Mouse (Mus musculus) Muller cell, postnatal 12 days (primary cell): Measurements from ENCODE around the gene Ets2.
"Not testable (repeated sequence)": the region's sequence is repeated elsewhere in the genome, so short reads cannot be mapped to it uniquely, and the experiment has no call there.

ENCODE experiments used
- DNase-seq: peaks from one replicate; pipeline ENCODE4 v3.0.0-alpha.2; 2015; ENCODE audit errors: inconsistent ontology term

Gene Ets2

GRCm38 (mm10) chr16:95729775-95730174 lies 27.9 kb downstream of the Ets2 start:
- no peak for DNase-seq

- no peak for DNase-seq
Measured at GRCm38 (mm10) chr16:95734785-95735184, 32.9 kb downstream of the Ets2 start.

- no peak for DNase-seq
Measured at GRCm38 (mm10) chr16:95736059-95736458, 34.2 kb downstream of the Ets2 start.

DNA sequence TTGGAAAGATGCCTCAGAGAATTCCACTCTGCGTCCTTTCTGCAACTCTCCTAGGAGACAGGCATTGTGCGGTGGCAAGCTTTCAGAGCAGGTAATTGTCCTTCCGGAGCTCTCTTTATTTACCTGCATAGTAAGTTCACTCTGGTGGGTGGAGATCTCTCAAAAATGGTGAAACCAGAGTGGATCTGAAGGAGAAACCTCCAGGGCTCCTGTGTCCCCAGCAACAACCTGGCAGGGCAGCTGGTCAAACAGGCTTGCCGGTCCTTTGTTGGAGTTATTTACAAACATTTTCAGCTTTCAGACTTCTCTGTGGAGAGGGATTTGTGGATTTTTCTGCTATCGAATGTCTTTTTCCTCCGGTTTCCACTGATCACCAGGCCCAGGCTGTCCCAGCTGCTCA lies 34.6 kb downstream of the Ets2 start:
- DNase-seq: no peak

DNA sequence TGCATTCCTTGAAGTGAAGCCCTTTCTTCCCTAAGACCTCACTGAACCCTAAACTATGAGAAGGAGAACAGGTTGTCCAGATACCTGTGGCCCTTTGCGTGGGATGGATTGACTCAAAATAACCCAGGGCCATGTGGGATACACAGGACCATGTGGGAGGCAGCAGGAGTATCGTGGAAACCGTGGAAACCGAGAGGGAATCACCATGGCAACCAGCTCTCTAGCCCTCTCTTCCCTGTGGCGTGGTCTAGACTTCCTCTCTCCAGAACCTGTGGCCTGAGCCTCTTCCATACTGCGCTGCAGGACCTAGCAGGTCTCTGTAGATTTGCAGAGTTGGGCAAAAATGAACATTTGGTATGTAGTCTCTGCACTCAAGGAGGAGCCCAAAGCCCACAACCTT lies 37.6 kb downstream of the Ets2 start:
- no peak for DNase-seq

DNA sequence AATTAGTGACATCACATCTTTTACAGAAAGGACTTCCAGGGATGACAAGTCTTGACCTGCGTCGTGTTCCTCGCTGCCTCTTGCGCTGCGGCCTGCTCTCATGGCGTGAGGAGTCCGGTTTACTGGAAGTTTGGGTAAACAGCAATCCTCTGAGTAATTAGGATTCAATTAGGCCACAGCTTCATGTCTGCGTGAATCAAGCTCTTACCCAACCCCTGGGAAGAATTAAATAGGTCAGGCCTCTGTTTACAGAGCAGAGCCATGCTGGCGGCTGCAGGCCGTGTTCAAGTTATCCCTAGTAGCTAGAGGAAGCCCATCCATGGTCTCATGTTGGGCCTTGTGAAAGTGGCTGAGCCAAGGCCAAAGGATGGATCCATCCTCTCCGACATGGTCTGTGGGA lies 39.5 kb downstream of the Ets2 start:
- DNase-seq: peak; percentile 85

- no peak for DNase-seq
Measured at GRCm38 (mm10) chr16:95741915-95742739, 40.3 kb downstream of the Ets2 start.

DNA sequence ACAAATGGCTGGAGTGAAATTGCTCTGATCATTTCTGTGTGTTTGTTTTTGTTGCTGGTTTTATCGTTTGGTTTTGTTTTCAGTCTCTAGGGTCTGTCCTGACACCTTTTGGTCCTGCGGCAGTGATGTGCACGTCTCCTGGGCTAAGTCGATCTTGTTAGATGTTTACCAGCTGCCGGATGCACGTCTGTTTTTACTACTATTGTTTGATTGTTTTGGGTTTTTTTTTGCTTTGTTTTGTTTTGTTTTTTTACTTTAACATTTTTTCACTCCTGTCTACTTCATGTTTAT lies 40.8 kb downstream of the Ets2 start:
- DNase-seq: no peak

DNA sequence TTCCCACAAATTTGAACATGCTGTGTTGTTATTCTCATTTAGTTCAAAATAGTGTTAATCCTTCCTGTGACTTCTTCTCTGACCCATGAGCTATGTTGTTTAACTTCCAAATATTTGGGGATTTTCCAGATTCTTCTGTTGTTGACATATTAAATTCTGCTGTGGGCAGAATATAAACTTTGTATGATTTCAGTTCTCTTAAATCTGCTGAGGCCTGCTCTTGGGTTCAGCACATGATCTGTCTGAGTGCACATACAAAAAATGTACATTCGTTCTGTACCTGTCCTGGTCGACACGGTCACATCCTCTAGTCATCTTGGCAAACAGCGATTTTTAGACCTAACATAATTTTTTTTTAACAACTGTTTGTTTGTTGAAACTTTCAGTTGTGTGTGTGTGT lies 41.2 kb downstream of the Ets2 start:
- DNase-seq: no peak

DNA sequence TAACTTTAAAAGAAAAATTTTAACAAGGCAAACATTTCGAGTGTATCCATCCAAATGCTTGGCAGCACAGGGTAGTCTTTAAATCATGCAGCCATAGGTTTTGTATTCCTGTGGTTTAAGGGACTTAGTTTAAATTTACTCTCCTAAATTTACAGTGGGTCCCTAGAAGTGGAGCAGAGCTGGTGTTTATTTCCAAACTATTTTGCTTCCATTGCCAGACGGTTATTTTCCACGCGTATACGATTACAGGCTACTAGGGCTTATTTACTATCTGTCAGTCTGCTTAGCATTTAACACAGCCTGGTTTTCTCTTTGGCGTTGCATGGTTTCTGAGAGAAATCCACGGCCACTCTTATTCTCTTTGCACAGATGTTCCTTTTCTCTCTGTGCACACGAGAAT lies 42.9 kb downstream of the Ets2 start:
- DNase-seq: no peak

DNA sequence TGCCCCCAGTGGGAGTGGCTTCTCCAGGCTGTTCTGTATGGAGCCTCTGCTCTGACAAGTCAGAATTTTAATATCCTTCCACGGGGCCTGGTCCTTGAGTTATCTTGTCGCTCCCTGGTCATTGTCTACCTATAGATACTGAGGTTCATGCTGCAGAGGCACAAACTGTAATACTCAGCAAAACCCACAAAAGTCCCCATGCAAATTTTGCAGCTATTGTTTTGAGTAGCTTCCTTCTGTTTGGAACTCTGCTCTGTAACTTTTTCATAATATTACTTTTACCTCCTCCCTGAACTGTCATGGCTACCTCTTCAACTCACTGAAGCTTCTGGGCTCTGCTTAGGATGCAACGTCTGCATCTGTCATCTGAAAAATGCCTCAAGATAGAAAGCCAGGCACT lies 43.8 kb downstream of the Ets2 start:
- DNase-seq: no peak

DNA sequence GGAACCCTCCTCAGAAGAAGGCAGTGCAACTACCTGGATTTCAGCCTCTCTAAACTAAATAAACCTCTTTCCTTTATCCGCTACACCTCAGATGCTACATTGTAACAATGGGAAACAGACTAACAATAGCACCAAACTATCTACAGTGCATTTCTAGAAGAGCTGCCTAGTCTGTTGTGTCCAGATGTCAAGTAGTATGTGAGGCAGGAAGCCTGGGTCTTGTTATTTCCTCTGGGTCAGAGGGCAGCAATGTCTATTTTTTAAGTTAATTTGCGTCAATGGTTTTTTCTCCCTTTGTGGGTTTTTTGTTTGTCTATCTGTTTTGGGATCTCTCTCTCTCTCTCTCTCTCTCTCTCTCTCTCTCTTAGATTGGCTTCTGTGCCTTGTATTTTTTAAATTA lies 44.7 kb downstream of the Ets2 start:
- no peak for DNase-seq

DNA sequence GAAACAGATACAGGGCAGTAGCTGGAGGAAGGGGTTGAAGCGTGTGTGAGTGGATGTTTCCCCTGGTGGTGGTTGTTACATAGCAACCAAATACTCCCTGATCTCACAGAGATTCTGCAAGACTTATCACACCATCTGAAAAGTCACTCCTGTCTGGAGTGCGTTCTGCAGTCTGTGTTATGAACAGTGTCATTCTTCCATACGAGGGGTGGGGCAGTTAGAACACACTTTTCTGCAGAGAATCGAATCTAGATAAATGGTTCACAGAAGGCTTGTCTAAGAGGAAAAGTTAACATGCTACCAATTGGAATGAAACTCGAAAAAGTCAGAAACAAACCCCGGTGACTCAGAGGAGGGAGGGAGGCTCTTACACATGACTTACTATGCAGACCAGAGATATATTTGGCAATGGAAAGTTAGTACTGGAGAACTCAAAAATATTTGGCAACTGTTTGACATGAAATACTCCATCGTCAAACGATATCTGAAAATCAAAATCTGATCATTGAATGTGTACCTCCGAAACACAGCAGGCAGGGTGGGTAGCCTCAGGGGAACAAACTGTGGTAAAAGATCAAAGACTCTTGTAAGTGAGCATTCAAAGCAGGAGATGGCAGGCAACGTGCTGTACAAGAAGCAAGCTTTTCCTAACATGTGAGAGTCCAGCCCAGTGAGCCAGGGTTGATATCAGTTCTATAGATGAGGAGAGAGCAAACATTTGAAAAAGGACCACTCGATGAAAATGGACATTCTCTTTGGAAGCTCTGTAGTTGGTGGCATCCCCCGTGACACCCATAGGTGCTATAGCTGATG lies 47.6 kb downstream of the Ets2 start:
- peak; percentile 72 for DNase-seq

DNA sequence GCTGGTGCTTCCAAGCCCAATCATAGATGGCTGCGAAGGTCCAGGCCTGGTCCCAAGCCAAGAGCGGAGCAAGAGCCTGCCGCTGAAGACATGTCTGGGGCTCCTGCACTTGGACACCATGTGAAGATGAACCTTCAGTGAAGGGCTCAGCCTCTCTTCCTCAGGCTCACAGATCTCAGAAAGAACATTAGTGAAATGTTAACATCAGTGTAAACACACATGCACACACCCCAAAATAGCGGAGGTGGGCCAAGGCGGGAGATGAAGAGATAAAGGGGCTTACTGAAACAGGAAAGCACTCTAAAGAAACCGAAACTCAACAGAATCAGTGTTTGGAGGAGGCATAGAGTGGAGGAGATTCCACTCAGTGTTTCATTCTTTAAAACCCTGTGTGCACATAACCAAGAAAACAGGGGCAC lies 48.3 kb downstream of the Ets2 start:
- DNase-seq: no peak

DNA sequence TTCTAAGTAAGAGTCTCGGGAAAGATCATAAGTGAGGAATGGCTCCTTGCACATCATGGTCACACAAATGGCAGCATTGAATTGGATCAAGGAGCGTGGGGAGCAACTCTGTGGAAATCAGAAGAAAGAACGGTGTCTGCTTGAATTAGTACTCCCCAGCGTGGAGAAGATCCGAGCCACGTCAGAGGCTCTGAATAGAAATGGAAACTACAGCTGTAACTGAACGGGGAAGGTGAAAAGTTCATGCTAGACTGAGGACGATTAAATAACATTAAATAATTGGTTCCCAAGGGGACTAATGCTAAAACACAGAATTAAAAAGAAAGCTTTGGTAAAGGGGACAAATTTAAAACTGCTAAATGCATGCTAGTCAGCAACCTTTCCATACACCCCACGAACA lies 50.6 kb downstream of the Ets2 start:
- no peak for DNase-seq

DNA sequence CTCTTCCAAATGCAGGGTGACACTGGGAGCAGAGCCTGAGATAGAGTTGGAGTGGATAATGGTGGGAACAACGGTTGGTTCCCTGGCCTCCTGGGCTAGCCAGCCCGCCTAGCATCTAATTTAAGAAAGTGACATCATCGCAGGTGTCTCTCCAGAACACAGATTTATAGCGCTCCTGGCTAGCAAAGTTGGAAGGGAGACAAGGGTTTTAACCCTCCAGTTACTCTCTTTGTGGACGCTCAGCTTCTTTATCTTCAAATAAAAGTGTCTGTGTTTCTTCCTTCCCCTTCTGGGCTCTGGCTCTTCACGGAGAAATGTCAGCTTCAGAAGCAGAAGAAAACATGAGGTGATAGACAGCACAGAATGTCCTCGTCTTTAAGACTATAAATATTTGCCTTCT lies 51.4 kb downstream of the Ets2 start:
- no peak for DNase-seq

- DNase-seq: no peak
Measured at GRCm38 (mm10) chr16:95759151-95759987, 57.5 kb downstream of the Ets2 start.

DNA sequence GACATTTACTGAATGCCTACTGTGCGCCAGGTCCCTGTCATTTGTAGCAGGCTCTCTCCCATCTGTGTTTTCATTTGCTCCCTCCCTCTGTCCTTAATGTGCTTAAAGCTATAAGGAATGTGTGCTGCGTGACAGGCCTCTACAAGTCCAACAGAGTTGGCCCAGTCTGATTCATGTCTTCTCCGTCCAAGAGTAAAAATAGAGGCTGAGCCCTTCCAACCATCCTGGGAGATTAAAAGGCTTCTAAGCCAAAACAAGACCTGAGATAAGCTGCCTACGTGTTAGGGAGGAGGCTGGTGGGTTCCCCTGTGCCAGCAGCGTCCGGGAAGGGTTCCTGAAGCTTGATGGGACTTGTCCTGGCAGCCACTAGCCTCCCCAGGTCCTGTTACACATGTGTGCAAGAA lies 58.1 kb downstream of the Ets2 start:
- DNase-seq: no peak

GRCm38 (mm10) chr16:95761742-95762141 lies 59.9 kb downstream of the Ets2 start:
- no peak for DNase-seq

DNA sequence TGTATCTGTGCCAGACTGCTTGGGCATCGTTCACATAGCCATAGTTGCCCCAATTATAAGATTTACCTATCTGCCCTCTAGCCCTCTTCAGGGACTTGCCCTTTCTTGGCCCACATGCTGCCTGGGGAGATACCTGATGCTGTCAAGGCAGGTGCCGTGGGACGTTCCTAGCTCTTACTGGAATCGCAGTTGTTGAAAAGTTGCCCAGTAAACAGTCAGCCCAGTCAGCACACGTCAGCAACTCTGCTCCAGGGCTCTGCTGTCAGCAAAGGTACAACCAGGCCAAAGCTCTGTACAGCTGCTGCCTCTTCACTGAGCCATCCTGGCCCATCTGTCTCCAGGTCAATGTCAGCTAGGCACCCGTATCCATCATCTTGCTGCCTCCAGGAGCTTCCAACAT lies 61.3 kb downstream of the Ets2 start:
- no peak for DNase-seq

GRCm38 (mm10) chr16:95764041-95764440 lies 62.2 kb downstream of the Ets2 start:
- not testable (repeated sequence) for DNase-seq

DNA sequence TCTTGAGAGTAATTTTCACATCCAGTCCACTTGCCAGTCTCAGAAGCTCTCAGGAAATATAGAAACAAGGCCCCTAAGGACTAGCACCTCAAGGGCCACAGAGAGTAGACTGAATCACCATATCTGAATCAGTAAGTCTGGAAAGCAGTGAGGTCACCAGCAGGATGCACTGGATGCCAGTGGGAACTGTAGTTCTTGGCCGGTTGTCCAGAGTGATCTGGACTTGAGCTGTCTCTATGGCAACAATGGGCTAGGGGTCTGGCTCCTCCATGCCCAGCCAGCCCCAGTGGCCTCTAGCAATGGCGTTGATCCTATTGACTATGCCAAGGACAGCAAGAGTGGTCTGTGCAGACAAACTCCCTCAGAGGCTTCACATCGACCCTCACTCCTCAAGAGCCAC lies 64.3 kb downstream of the Ets2 start:
- DNase-seq: no peak
